Mouse (Mus musculus) A20 (cell line): ENCODE results near the gene Tmem115.

Source experiments
- DNase-seq: peaks from one replicate; pipeline ENCODE4 v3.0.0-alpha.2; 2011; ENCODE audit warnings: low read depth, low spot score

The Tmem115 gene

GRCm38 (mm10) chr9:107533791-107534407 lies at the start of gene Tmem115:
Gene Tmem115 (plus strand): TSS chr9:107533945.
- DNase-seq: peak; percentile 95

GRCm38 (mm10) chr9:107484302-107484701 lies 49.4 kb upstream of the Tmem115 start:
- no peak for DNase-seq

- DNase-seq: no peak
These were observed 49.0 kb upstream of the Tmem115 start for GRCm38 (mm10) chr9:107484766-107485165.

GRCm38 (mm10) chr9:107486086-107486485 lies 47.7 kb upstream of the Tmem115 start:
- no peak for DNase-seq

GRCm38 (mm10) chr9:107486507-107487225 lies 47.1 kb upstream of the Tmem115 start:
- no peak for DNase-seq

- DNase-seq: no peak
These were observed 43.6 kb upstream of the Tmem115 start for GRCm38 (mm10) chr9:107490146-107490545.

GRCm38 (mm10) chr9:107490625-107491024 lies 43.1 kb upstream of the Tmem115 start:
- no peak for DNase-seq

GRCm38 (mm10) chr9:107493511-107493910 lies 40.2 kb upstream of the Tmem115 start:
- no peak for DNase-seq

GRCm38 (mm10) chr9:107494238-107494637 lies 39.5 kb upstream of the Tmem115 start:
- DNase-seq: no peak

GRCm38 (mm10) chr9:107496359-107496758 lies 37.4 kb upstream of the Tmem115 start:
- DNase-seq: no peak

- DNase-seq: no peak
These were observed 32.9 kb upstream of the Tmem115 start for GRCm38 (mm10) chr9:107500708-107501286.

- no peak for DNase-seq
These were observed 31.5 kb upstream of the Tmem115 start for GRCm38 (mm10) chr9:107502131-107502846.

GRCm38 (mm10) chr9:107504662-107505537 lies 28.8 kb upstream of the Tmem115 start:
- DNase-seq: no peak

GRCm38 (mm10) chr9:107508266-107508665 lies 25.5 kb upstream of the Tmem115 start:
- DNase-seq: no peak

GRCm38 (mm10) chr9:107510384-107511100 lies 23.2 kb upstream of the Tmem115 start:
- DNase-seq: no peak

GRCm38 (mm10) chr9:107511436-107511835 lies 22.3 kb upstream of the Tmem115 start:
- DNase-seq: no peak

- no peak for DNase-seq
These were observed 21.4 kb upstream of the Tmem115 start for GRCm38 (mm10) chr9:107512326-107512725.

- DNase-seq: peak; percentile 59
These were observed 19.3 kb upstream of the Tmem115 start for GRCm38 (mm10) chr9:107514303-107514955.

GRCm38 (mm10) chr9:107520331-107520730 lies 13.4 kb upstream of the Tmem115 start:
- DNase-seq: no peak

- no peak for DNase-seq
These were observed 12.6 kb upstream of the Tmem115 start for GRCm38 (mm10) chr9:107521190-107521589.
